Mouse (Mus musculus) embryonic stem cell, embryonic (primary cell): ENCODE data around the gene Msx1.

ENCODE experiments used
- CTCF ChIA-PET, 4 experiments: fragments of 300-600 bp in 2 of 4; fragments of 350-600 bp in 2 of 4; sonication (Branson Sonifier 250); formaldehyde crosslinking; loops; one replicate each; lab custom pipeline; 2022; ENCODE audit warnings: inconsistent platforms in 2 of 4; lab: Charles Lee
- POLR2A ChIA-PET, 4 experiments: fragments of 300-600 bp in 2 of 4; fragments of 350-600 bp in 2 of 4; sonication (Branson Sonifier 250); formaldehyde crosslinking; loops; one replicate each; lab custom pipeline; 2022; ENCODE audit warnings: antibody characterized with exemption in 4 of 4, inconsistent platforms in 1 of 4; lab: Charles Lee

Msx1 gene

DNA sequence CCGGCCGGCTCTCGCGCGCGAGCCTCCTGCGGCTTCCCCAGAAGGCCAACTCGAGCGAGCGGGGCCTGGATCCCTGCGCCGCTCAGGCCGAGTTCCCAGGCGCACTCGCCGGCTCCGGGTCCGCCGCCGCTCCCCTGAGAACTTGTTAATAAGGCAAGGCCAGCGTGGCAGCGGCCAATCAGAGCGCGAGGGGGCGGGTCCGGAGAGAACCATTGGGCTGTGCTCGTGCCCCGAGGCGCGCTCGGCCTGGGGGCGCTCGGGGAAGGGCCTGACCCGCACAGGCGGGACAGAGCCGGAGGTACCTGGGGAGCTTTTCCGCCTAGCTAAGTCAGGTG lies at the start of gene Msx1:
TSS of gene Msx1 (minus strand) at position 123 of the 335 bp plus-strand sequence.
- POLR2A ChIA-PET: no interaction called here
- CTCF ChIA-PET: no interaction called here

DNA sequence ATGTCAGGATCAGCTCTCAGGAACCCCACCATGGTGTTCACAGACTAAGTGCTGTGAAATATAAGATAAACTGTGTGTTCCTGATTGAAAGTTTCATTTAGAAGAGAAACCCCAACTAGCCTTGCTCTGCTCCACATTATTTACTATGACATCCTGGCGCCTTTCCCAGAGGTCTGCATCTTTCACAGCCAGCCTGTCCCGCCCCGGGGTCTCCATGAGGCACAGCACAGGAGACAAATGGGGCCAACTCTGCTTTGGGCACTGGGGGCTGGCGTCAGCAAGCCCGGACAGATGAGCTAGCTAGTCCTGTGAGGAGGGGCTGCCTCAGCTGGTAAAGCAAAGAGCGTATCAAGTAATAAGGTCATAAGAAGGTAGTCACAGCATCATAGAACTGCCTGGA lies 41.1 kb upstream of the Msx1 start:
- ChIA-PET CTCF (interaction anchor here in 1 of 4 experiments (0.6 kb wide), 1 partner anchor 225 kb away, joined by 3 read pairs; no protein-coding TSS in a partner anchor), POLR2A (no interaction called here)

DNA sequence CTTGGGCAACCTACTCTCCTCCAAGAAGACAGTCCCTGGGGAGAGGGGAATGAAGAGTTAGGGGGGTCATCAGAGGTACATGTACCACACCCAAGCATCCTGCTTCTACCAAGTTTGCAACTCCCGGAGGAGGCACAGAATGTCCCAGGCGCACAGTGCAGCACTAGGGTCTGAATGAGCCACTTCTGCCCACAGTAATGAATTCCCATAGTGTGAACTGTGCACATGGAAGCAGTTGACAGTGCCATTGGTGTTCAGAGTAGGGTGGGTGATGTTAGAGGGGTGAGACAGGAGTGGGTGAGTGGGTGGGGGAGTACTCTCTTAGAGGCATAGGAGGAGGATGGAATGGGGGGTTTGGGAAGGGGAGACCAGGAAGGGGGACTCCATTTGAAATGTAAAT lies 39.9 kb upstream of the Msx1 start:
- POLR2A ChIA-PET: no interaction called here

DNA sequence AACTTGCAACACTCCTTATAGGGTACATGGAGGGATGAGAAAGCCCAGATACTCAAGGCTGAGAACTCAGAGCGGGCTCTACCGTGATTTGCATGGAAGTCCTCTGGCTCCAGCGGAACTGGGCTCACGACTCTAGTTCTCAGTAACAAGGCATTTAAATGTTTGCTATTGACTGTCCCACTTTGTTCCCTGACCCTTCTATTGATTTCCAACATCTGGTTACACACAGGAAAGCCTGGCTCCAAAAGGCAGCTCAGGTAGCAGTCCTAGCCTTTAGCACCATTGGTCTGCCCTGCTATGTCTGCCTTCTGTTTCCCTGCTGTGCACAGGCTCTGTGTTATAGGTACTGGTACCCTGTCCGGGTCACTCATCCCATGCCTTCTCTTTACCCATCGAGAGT lies 36.5 kb upstream of the Msx1 start:
- ChIA-PET CTCF (no interaction called here), POLR2A (interaction anchor here in 1 of 4 experiments (0.6 kb wide), 1 partner anchor 10 kb away, joined by 10 read pairs; no protein-coding TSS in a partner anchor)

More for the DNA sequence above, 39.9 kb upstream of the Msx1 start:
- CTCF ChIA-PET: no interaction called here

DNA sequence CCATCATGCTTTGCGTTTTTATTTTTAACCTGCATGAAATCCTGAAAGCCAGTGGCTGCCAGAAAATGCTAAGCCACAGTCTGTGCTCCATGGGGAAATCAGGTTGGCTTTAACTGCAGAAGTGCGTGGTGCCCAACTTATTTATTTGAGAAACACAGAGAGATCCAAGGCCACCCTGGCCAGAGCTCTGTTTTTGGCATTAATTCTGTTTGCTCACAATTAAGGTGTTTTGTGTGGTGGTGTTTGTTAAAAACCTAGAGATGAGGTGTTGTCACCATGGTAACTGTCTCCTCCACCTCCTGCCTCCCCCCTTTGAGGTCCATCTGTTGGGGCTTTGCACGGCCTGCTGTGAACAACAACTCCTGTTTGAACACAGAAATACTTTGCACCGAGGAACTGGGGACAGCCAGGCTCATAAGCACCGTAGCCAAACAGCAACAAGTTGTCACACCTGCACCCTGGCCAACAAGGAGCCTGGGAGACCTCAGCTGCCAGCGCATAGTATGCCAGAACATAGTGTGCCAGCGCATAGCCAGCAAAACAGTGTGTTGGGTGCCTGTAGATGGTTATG lies 35.9 kb upstream of the Msx1 start:
- ChIA-PET POLR2A (no interaction called here), CTCF (no interaction called here)

DNA sequence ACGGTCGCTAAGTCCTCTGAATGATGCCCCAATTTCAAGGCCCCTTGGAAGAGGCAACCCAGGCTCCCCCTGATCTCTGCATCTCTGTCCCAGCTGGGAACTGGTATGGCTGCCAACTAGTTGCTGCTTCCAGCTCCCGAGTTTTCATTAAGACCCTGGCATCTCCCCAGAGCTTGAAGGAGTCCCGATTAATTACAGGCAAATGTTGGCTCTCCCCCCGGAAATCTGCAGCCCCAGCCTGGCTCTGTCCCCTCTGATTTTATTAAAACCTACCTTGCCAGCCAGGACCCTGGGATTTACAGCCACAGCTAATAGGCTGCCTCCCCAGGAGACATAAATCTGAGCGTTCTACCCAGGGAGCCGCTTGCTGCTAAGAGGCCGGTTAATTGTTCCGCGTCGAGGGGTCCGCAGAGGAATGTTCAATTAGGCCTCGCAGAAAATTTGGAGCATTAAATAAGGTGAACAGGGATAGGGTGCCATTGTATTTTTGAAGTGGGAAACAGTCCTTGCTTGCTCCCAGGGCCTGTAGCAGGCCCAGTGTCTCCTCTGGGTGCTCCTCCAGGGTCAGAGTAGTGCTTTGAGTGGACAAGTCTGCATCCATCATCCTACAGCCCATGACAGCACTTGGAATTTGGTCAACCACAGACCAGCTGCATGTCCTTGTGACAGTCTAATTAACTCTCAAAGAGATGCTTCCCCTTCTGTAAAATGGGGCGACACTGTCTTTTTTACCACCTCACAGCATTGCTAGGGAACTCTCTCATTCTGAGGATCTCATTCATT lies 33.6 kb upstream of the Msx1 start:
- ChIA-PET CTCF (no interaction called here), POLR2A (no interaction called here)

DNA sequence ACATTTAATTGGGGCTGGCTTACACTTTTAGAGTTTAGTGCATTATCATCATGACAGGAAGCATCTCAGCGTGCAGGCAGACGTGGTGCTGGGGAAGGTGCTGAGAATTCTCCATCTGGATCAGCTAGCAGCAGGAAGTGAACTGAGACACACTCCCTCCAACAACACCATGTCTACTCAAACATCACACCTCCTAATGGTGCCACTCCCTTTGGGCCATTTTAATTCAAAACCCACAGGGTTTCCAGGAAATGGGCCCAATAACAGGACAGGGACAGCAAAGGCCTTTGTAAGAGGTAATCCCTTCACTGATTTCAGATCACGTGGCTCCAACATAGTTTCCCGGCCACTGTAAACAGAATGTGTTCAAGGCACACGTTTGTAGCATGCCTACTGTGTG lies 31.7 kb upstream of the Msx1 start:
- CTCF ChIA-PET: no interaction called here
- POLR2A ChIA-PET: no interaction called here

DNA sequence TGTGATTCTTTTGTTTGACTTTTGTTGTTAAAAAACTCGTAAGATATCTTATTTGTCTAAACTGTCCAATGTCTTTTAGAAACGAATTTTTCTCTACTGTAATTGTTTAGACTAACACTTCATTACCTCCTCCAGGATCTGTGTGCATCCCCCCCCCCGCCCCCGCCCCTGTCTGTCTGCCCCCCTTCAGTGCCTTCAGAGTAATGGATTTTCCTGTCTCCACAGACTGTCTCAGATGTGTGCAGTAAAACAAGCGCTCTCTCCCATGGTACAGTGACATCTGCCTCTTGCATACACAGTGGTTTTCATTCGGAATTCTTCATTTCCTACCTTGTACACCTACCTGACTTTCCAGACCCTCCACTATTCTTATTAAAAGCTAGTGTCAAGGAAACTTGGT lies 29.9 kb upstream of the Msx1 start:
- ChIA-PET CTCF (no interaction called here), POLR2A (interaction anchor here in 1 of 4 experiments (1.0 to 1.6 kb wide), 3 partner anchors 15 to 22 kb away, joined by 3 to 4 read pairs (median 3); no protein-coding TSS in a partner anchor)

DNA sequence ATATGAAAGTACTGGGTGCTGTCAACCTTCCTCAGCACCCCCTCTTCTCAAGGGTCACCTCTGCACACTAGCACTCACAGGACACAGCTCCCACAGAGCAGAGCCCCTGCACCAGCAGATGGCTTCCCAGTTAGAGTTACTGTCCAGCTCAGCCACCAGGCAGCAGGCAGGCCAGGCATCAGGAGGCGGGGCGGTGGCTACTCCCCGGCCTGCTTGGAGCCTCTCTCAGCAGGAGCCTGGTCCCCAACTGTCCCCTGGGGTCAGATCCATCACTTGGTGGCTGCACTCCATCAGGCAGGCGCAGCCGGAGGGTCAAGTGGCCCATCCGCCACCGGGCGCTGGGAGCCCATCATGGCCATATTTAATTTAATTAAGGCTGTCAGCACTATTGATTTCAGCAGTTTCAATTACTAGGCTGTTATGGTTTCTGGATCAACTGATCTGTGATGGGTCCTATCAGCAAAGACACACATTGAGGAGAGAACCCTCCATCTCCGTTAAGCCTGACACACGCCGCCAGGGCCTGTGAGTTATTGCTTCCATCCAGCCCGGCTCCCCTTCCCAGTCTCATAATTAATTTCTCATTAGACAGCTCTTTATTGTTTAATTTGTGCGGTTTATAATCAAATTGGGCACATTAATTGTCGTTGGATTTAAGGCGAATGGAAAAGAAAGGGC lies 27.1 kb upstream of the Msx1 start:
- ChIA-PET CTCF (no interaction called here), POLR2A (interaction anchor here in 2 of 4 experiments (0.6 kb wide), 2 partner anchors 650 to 727 kb away, joined by 3 to 8 read pairs; no protein-coding TSS in a partner anchor)

DNA sequence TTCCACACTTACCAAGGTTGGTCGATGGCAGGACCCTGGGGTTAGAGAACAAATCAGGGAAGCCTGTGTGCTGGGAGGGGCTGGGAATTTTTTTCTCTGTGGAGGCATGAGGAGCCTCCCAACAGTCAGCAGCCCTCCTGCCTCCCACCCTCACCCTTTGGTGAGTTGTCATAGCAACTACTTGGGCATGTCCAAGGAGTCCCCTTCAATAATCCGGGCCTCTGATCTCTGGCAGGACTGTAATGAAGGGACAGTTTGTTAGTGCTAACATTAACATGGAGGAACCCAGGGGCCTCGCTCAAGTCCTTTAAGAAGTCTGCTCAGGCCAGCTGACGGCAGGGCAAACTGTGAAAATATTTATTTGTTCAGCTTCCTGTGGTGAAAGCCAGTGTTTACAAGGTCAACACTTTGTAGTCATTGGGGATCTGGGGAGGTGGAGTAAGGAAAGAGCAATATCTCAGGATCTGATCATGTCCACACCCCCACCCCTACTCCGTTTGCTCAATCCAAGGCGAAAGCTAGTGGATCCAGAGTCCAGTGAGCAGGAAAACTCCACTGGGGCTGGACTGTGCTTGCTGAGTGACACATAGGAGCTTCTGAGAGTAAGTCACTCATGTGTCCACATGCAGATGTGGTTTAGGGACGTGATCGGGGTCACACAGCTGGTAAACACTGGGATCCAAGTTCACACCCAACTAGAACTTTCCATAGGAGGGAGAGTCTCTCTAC lies 24.8 kb upstream of the Msx1 start:
- POLR2A ChIA-PET: no interaction called here
- CTCF ChIA-PET: interaction anchor here in 1 of 4 experiments (0.7 kb wide), 1 partner anchor 589 kb away, joined by 3 read pairs; no protein-coding TSS in a partner anchor

DNA sequence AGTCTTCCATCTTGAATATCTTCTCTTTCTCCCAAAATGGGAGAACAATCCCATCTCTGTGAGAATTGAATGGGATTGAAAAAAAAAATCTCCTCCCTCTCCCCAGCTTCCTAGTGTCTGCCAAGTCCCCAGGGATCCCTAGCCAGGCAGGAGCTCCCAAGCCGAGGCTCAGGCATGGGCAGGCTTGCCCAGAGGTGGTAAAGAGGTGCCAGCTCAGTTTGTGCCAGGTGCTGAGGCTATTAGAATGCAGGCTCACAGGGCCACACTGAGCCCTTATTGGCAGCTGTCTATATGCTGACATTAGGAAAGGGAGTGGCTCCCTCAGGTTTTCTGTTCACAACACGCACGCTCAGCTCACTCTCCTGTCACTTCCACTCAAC lies 11.9 kb upstream of the Msx1 start:
- POLR2A ChIA-PET: interaction anchor here in 2 of 4 experiments (0.7 to 0.8 kb wide), 3 partner anchors 203 to 946 kb away, joined by 3 to 6 read pairs (median 3); no protein-coding TSS in a partner anchor
- CTCF ChIA-PET: interaction anchor here in 1 of 4 experiments (0.6 kb wide), 2 partner anchors 14 to 656 kb away, joined by 3 to 5 read pairs; no protein-coding TSS in a partner anchor

DNA sequence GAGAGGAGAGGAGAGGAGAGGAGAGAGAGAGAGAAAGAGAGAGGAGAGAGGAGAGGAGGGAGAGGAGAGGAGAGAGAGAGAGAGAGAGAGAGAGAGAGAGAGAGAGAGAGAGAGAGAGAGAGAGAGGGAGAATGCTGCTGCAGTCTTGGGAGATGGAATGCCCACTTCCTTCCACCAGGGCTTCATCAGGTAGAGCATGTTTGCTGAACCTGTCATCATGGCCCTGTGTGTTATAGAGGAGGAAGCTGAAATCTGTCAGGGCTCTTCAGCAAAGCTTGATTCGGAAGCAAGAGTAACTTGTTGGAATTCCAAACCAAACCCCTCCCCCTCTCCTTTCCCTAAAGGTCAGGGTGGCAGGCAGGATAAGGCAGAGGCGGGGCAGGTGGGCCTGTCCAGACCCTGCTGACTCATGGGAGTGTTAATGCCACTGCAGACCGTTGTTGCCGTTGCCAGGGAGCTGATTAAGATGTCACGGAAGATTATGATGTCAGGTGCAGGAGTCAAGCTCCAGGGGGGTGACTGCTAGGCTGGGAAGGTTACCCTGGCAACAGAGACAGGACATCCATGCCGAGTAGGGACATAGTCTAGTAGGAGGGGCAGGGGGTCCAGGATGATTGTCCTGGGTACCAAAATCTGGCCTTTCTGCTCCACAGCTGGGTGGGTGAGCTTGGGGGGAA lies 11.3 kb upstream of the Msx1 start:
- ChIA-PET CTCF (interaction anchor here in 2 of 4 experiments (0.6 kb wide), 3 partner anchors 13 to 656 kb away, joined by 3 to 5 read pairs (median 4); no protein-coding TSS in a partner anchor), POLR2A (interaction anchor here in 2 of 4 experiments (0.7 to 0.8 kb wide), 3 partner anchors 204 to 945 kb away, joined by 3 to 6 read pairs (median 3); no protein-coding TSS in a partner anchor)

DNA sequence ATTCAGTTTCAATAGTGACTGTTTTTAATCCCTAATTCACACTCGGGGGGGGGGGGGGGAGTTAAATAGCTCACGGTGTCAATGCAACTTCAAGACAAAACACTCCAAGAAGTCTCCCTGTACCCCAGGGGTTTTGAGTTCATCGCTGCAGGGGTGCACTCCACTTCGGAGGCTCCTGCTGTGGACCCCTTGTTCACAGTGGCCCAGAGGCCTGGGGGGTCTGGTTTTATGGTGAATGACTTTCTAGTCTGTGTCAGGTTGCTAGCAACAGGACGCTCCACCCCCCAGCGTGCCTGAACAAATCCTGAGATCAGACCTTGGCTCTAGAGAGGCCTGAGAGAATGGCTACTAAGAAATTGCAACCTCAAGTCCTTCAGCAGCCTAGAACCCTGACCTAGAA lies 8.4 kb upstream of the Msx1 start:
- CTCF ChIA-PET: interaction anchor here in 1 of 4 experiments (0.6 kb wide), 1 partner anchor 29 kb away, joined by 7 read pairs; no protein-coding TSS in a partner anchor

DNA sequence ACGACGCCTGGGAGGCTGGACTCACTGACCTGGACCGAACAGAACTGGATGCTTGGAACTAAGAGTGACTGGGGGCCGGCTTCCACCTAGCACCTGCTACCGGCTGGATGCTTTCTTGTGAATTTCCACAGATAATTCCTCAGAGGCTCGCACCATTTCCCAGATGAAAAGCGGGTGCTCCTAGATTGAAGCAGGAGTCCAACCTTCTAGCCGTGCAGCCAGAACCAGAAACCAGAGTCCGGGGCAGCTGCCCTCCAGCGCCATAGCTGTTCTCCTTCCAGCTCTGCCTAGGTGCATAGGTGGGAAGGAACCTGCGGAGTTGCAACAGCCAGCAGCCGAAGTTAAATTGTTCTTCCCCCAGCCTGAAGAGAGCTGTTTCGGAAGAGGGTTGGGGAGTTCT lies 7.6 kb upstream of the Msx1 start:
- POLR2A ChIA-PET: interaction anchor here in 1 of 4 experiments (1.3 kb wide), 1 partner anchor 22 kb away, joined by 3 read pairs; no protein-coding TSS in a partner anchor
- CTCF ChIA-PET: no interaction called here

More for the DNA sequence above, 8.4 kb upstream of the Msx1 start:
- POLR2A ChIA-PET: interaction anchor here in 1 of 4 experiments (1.3 kb wide), 1 partner anchor 21 kb away, joined by 3 read pairs; no protein-coding TSS in a partner anchor

DNA sequence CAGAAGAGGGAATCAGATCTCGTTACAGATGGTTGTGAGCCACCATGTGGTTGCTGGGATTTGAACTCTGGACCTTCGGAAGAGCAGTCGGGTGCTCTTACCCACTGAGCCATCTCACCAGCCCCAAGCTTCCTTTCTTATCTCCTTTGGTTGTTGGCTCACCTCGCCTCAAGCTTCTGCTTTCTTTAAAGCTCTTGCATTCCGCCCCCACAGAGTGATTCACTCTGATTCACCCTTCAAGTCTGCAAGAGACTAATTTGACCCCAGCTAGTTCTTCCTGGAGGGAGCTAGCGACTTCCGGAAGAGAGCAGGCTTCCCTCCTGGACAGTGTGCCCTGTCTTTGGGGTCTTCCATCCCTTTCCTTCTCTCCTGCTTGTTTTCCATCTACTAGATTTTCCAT lies 6.1 kb upstream of the Msx1 start:
- POLR2A ChIA-PET: interaction anchor here in 3 of 4 experiments (0.6 to 1.8 kb wide), 5 partner anchors 9 to 90 kb away, joined by 3 to 9 read pairs (median 5); no protein-coding TSS in a partner anchor
- CTCF ChIA-PET: interaction anchor here in 3 of 4 experiments (0.6 to 1.2 kb wide), 4 partner anchors 9 to 122 kb away, joined by 3 to 15 read pairs (median 5); no protein-coding TSS in a partner anchor

DNA sequence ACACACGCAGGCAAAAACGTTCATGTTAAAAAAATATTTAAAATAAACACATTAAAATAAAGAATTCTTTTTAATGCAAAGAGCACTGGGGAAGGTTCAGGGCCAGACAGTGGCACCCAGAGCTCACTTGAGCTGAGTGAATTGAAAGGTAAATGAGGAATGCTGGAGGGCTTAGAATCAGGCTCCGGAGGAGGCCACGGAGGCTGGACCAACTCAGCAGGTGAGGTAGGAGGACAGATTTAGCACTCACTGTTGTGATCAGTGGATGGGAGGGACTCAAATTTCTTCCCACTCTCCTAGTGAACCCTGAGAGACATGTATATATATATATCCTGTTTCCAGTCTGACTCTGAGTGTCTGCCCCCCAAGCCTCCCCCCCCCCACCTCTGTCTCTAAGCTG lies 5.5 kb upstream of the Msx1 start:
- ChIA-PET CTCF (interaction anchor here (0.6 to 2.0 kb wide), 9 partner anchors 9 to 261 kb away, joined by 3 to 15 read pairs (median 5); no protein-coding TSS in a partner anchor), POLR2A (interaction anchor here (0.7 to 1.8 kb wide), 8 partner anchors 9 to 91 kb away, joined by 3 to 9 read pairs (median 4); no protein-coding TSS in a partner anchor)

DNA sequence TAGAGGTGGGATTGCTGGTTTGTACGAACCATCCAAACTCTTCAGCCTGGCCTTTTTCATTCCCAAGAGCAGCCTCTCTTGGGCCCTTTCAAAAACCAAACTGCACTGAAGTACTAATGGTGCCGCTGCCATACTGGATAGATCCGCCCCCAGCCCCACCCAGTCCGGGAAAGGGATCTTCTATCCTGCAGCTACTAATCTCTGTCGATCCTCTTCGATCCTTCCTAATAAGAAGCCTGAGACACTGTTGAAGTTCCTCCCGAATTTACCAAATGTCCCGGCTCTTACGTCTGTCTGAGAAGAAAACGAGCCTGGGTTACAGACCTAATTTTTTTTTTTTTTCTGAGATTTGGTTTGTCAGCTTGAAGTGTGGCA lies 4.9 kb upstream of the Msx1 start:
- ChIA-PET POLR2A (interaction anchor here (0.5 to 1.8 kb wide), 9 partner anchors 8 to 282 kb away, joined by 3 to 9 read pairs (median 3); no protein-coding TSS in a partner anchor), CTCF (interaction anchor here (0.7 to 2.0 kb wide), 7 partner anchors 8 to 262 kb away, joined by 3 to 7 read pairs (median 4); no protein-coding TSS in a partner anchor)
